Mouse (Mus musculus) megakaryocyte, embryonic 14.5 days (primary cell): ENCODE results near the gene Srrm3.

ENCODE experiments used
- FLI1 ChIP-seq: IDR thresholded peaks from 2 replicates; pipeline ENCODE4 v1.6.1; 2012; ENCODE audit warnings: low read length, inconsistent platforms, mixed read lengths
- GATA1 ChIP-seq: IDR thresholded peaks from 3 replicates; pipeline ENCODE4 v1.6.1; 2012; ENCODE audit warnings: mixed read lengths, low read length, inconsistent platforms, borderline replicate concordance

DNA sequence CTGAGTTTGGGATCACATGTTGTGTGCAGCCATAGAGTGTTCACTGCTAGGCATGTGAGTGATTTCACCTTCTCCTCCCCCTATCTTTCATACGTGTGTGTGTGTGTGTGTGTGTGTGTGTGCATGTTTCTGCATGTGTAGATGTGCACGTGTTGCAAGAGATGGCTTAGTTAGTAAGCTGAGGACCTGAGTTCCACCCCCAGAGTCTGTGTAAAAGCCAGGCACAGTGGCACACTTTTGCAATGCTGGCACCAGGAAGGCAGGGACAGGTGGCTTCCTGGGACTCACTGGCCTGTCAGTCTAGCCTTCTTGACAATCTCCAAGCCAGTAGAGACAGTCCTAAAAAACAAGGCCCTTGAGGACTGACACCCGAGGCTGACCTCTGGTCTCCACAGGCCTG, 41.7 kb upstream of the Srrm3 start:
- no peak for TF ChIP-seq FLI1
- TF ChIP-seq GATA1: no peak
